Mouse (Mus musculus) gonadal fat pad, adult 2 months (tissue): ENCODE data around the gene Arvcf. TPM values are rescaled to one million over a fixed set of nuclear protein-coding genes. Genes with fewer than 3 reads are reported as not detected.

Experiments used
- DNase-seq: peaks from one replicate; pipeline ENCODE4 v3.0.0-alpha.2; 2012; ENCODE audit warnings: low read depth
- polyA plus RNA-seq: library from polyadenylated mRNA; depleted of rRNA; stranded (reverse); fragments of >200 nt; gene quantifications from 2 replicates; pipeline ENCODE4 v1.2.3, GENCODE M21; 2012

Gene Arvcf
- polyA plus RNA-seq, 1 experiment, result 56.5 TPM

- DNase-seq, result no peak
These were observed 40.8 kb downstream of the Arvcf start for GRCm38 (mm10) chr16:18388583-18389435.

GRCm38 (mm10) chr16:18390399-18390798 is 42.4 kb downstream of the Arvcf start:
- no peak for DNase-seq

- no peak for DNase-seq
These were observed 43.1 kb downstream of the Arvcf start for GRCm38 (mm10) chr16:18391127-18391526.

- no peak for DNase-seq
These were observed 43.7 kb downstream of the Arvcf start for GRCm38 (mm10) chr16:18391728-18392127.

DNA sequence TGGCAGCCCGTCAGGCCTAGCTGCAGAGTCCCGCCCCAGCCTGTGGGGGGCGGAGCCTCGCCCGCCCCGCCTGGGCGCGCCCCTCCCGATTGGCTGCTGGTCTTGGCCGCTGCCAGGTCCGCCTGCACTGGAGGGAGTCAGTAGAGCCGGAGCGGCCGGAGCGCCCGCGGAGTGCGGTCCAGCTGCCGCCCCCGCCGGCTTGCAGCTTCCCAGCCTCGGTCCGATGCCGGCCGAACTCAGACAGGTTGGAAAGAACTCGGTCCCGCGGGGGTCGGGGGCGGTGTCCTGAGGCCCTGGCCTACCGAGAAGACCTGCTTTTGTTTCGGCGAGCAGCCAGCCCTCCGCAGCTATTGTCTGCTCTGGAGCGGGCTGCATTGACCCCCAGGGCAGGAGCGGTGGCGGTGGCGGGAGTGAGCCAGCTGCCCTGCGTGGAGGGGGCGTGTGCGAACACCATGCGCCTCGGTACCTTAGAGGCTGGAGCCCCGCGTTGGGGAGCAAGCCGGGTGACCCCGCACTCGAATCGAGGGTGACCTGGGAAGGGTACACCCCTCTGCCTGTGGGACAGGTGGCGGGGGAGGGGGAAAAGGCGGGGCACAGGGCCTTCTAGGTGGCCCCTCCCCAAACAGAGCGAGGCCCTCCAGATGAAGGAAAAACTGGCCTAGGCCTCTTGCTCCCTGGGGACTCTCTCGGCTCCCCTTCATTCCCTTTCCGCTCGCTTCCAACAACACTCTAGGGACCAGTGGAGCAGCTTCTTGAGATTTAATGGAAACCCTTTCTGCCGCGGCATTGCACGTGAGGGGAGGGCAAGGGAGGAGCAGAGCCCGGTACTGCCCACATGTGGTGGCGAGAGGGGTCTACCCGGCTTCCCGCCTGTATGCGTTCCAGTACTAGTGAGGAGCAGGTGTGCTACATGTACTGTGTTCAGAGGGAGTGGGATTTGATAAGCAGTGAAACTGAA is 44.8 kb downstream of the Arvcf start:
- DNase-seq, result no peak

GRCm38 (mm10) chr16:18393595-18393994 is 45.6 kb downstream of the Arvcf start:
- DNase-seq, result no peak

DNA sequence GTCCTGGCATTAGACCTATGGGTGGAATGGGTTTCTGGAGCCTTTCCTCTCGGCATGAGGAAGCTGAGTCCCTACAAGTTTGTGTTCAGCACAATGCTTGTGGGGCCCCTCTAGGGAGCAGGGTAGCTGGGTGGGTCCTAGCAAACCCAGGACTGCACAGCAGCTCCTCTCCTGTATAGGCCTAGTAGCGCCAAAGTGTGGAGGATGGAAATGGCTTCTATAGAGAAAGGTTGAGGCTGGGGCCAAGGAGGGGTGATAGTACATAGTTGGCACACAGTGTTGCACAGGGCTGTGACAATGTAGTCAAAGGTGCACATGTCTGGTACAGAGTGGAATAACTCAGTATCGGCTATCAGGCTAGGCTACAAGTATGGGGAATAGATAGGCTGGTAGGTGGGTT is 46.1 kb downstream of the Arvcf start:
- no peak for DNase-seq

GRCm38 (mm10) chr16:18394777-18395619 is 47.0 kb downstream of the Arvcf start:
- DNase-seq, result no peak

DNA sequence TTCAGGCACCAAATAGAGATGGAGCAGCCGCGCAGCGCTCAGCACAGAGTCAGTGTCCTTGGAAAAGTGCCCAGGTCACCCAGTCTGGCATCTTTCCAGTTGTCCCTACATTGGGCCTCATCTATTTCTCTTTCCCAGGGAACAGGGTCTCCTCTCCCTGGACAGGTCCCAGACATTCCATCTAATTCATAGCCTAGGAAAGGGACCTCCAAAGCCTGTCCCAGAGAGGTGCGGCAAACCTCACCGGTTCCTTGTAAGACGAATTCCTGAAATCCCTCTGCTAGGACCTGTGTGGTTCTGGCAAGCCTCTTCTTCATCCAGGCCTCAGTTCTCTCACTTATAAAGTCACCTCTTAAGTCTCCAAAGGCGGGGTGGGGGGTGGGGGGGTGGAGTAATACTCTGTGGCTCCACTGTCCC is 47.6 kb downstream of the Arvcf start:
- no peak for DNase-seq

- DNase-seq, result no peak
These were observed 48.2 kb downstream of the Arvcf start for GRCm38 (mm10) chr16:18396201-18396600.

DNA sequence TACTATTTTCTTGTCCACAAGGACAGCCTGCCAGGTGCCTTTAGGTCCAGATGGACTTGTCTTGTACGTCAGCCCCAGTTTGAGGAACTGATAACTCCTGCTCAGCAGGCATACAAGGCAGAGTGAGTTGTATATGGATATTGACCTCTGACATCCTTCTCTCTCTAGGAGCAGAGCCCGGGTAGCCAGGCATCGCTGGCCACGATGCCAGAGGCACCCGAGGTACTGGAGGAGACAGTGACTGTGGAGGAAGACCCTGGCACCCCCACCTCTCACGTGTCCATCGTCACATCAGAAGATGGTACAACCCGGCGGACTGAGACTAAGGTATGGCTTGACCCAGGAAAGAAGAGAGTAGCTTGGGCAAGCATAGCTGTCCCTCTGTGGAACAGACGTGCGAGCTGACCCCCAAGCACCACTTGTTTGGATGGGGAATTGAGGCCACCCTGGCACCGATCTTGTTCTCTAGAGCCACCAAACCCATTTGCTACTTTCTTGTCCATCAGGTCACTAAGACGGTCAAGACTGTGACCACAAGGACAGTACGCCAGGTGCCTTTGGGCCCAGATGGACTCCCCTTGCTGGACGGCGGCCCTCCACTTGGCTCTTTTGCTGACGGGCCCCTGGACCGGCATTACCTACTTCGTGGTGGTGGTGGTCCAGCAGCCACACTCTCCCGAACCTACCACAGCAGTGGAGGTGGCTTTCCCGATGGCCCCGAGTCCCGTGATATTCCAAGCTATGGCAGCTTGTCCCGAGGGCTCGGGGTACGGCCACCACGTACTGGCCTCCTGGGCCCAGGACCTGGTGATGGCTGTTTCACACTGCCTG is 49.0 kb downstream of the Arvcf start:
- DNase-seq, result no peak

GRCm38 (mm10) chr16:18400028-18400427 is 52.0 kb downstream of the Arvcf start:
- no peak for DNase-seq

DNA sequence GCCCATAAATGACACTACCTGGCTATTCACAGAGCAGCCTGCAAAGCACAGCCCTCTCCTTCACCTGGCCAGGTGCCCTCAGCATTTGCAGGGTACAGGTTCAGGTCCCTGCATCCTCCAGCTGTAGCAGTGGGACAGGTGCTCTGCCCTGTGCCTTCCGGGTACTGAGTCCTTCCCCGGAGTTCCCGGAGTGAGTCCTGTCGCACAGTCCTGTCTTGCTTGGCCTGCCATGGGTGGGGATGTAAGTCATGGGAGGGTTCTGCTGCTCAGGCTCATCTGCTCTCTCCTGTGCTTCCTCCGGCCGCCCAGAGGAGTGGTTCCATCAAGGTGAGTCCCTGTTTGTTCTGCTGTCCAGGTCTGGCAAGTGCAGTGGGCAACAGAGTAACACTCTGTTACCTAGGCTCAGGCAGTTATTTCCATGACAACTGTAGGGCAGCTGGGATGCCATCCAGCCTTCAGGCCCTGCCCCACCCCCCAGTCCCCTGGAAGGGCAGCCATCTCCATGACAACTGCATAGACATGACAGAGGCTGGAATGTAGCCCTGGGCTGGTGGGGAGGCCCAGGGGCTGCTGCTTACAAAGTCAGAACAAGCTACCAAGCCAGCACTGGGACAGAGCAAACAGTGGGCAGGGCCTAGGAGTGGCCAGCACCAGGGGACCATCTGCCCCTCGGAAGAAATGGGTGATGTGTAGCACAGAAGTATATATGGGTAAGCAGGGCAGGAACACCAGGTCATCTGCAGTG is 52.7 kb downstream of the Arvcf start:
- no peak for DNase-seq

DNA sequence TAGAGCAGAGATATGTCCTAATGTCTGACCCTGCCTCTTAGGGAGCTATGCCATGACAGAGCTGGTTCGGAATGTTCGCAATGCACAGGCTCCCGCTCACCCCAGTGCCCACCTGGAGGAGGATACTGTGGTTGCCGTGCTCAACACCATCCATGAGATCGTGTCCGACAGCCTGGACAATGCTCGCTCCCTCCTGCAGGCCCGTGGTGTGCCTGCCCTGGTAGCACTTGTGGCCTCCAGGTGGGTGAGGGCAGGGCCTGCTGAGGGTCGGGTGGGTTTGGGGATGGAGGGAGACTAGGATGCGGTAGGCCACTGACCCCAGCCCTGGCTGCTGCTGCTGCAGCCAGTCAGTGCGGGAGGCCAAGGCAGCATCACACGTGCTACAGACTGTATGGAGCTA is 55.3 kb downstream of the Arvcf start:
- no peak for DNase-seq

DNA sequence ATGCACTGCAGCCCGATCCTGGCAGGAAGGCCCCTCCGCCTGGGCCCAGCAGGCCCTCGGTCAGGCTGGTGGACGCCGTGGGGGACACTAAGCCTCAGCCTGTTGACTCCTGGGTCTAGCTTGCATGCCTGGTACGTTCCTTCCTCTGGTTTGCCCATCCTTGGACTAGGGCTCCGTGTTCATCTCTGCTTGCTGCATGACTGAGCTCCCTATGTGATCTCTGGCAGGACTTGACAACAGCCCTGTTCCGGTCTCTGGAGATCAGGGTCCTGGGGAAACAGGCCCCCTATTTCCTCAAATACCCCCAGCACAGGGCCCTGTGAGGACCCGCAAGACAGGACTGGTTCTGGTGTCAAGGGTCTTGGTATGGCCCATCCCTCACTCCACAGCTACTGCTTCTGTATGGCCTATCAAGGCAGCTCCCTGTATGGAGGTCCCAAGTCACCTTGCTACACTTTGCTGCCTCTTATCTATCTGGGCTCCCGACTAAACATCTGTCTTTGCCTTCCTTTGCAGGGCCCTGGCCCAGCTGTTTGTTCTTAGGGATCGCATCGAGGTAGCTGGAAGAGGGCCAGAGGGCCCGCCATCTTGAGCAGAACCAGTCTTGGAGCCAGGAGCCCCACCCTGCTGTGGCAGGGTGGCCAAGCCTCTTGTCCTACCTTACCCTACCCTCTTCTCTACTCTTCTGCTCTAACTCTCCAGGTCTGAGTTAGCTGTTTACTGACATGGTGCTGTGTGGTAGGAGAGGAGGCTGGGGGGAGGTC is 57.3 kb downstream of the Arvcf start:
- DNase-seq, result no peak

- DNase-seq, result no peak
These were observed 57.9 kb downstream of the Arvcf start for GRCm38 (mm10) chr16:18405876-18406275.

- DNase-seq, result no peak
These were observed 58.3 kb downstream of the Arvcf start for GRCm38 (mm10) chr16:18406293-18406692.

DNA sequence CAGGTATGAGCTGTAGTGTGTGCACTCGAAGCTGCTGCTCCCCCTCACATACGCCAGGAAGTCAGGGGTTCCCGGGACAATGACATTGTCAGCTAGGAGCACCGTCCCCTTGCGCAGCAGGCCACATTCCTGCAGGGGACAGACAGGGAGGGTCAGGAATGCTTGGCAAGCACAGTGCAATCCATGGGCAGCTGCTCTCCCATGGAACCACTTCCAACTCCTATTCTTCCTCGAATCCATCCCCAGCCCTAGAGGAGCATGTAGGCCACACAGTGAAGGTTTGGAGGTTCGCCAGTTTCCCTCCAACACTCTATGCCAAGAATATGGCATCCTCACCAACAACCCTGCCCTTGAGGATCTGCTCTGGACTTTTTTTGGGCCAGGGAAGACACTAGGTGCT is 59.9 kb downstream of the Arvcf start:
- DNase-seq, result no peak

DNA sequence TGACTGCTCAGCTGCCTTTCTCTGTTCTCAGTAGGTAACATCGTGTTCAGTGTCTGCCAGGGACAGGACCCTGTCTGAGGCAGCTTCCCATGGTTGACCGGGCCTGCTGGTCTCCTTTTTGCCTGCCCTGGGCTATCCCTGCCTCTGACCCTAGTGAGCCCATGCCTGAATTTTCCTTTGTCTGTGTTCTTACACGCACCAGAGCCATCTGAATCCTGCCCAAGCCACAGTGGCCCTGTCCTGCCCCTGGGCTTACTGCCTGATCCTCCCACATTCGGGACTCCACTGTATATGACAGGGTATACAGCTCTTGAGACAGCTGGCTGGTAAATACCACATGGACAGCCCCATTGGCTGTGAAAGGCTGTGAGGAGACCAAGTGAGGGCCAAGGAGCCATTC is 61.8 kb downstream of the Arvcf start:
- DNase-seq, result no peak
